Mouse (Mus musculus) macrophage (primary cell): Measurements from ENCODE around the gene Sema3c. TPM values are rescaled to one million over a fixed set of nuclear protein-coding genes. Genes with fewer than 3 reads are reported as not detected.

Source experiments
- H3K27ac ChIP-seq: fragments of 350-480 bp; formaldehyde crosslinking; 2 replicates; pipeline ENCODE4 v1.9.0; 2021
- H3K36me3 ChIP-seq: fragments of 350-480 bp; formaldehyde crosslinking; 2 replicates; pipeline ENCODE4 v1.9.0; 2021; ENCODE audit errors: inconsistent target
- H3K4me3 ChIP-seq: fragments of 350-480 bp; formaldehyde crosslinking; 2 replicates; pipeline ENCODE4 v1.9.0; 2021; ENCODE audit errors: inconsistent target
- H3K79me2 ChIP-seq: fragments of 350-480 bp; formaldehyde crosslinking; 2 replicates; pipeline ENCODE4 v1.9.0; 2021; ENCODE audit errors: inconsistent target
- WGBS: methylation state at CpG from one replicate; pipeline ENCODE4 v1.1.7; 2026; ENCODE audit warnings: inconsistent platforms; ENCODE audit not compliant: missing documents; 5-methylcytosine and 5-hydroxymethylcytosine counted together
- polyA plus RNA-seq: library from polyadenylated mRNA; stranded (reverse); fragments of 250-400 nt; gene quantifications from 3 replicates; pipeline ENCODE4 v1.2.4, GENCODE M21; 2018; ENCODE audit warnings: inconsistent platforms

Gene Sema3c
- polyA plus RNA-seq, 1 experiment from 2014 or later, result 0.07 TPM

DNA sequence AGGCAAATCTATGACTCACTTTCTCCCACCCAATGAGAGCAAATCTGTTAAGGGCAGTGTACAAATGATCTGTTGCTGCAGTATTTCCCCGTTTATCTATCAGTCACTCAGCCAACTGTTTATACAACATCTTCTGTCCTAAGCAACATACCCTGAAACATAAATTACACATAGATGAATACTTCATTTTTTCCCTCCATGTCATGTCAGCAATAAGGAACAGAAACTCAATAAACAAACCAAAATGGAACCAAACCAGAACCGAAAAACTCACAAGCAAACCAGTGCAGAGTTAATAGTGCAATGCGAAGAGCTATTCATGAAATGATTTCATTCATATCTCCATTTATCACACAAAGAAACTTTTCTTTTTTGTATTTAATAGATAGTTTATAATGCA, 17.8 kb downstream of the Sema3c start:
- no peak overlapping the region for H3K4me3 ChIP-seq
- no peak overlapping the region for H3K27ac ChIP-seq
- no peaks in the 10 kb centered on the region for H3K79me2 ChIP-seq
- WGBS, result 88% methylated on average over 3 of the region's 3 CpGs
- no peaks in the 10 kb centered on the region for H3K36me3 ChIP-seq

DNA sequence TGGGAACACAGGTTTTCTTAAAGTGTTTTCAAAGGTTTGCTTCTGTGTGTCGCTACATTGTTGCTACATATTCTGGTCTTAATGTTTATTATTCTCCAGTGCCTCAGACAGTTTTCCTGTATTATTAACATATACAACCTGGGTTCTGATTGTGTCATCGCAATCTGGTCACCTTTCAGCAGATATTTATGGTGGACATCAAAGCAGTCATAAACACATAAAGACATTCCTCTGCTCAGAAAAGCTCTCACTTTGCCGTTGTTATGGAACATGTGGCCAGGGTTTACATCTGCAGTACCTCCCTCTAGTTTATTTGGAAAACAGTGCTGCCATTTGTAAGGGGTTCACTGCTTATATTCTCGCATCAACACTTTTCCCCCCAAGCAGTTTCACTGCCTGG, 27.6 kb downstream of the Sema3c start:
- H3K79me2 ChIP-seq, result no peaks in the 10 kb centered on the region
- WGBS, result 67% methylated on average over 4 of the region's 4 CpGs
- H3K4me3 ChIP-seq, result no peak overlapping the region
- no peak overlapping the region for H3K27ac ChIP-seq
- no peaks in the 10 kb centered on the region for H3K36me3 ChIP-seq

- H3K4me3 ChIP-seq, result no peak overlapping the region
- no peaks in the 10 kb centered on the region for H3K79me2 ChIP-seq
- no peaks in the 10 kb centered on the region for H3K36me3 ChIP-seq
- H3K27ac ChIP-seq, result no peak overlapping the region
- 86% methylated on average over 2 of the region's 2 CpGs for WGBS
Measured at GRCm38 (mm10) chr5:17620619-17621018, 46.5 kb downstream of the Sema3c start.

GRCm38 (mm10) chr5:17622564-17622963, 48.5 kb downstream of the Sema3c start:
- 82% methylated on average over 2 of the region's 2 CpGs for WGBS
- no peaks in the 10 kb centered on the region for H3K79me2 ChIP-seq
- H3K36me3 ChIP-seq, result no peaks in the 10 kb centered on the region
- no peak overlapping the region for H3K4me3 ChIP-seq
- no peak overlapping the region for H3K27ac ChIP-seq

DNA sequence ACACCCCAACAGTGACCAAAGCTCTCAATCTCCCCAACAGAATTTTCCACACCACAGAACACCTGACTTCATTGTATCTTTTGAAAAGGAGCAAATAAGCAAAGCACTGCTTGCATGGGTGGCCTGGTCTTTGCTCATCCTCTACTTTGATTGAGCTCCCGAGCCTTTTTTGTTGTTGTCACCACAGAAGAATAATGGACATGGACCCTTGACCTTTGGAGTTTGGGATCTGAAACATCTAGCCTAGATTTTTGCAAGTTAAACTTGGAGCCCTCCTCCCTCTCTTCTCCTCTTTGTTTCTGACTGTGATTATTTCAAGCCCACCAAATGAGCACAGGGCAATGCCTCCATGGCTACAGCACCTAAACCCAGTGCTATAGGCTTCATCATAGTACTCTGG, 54.5 kb downstream of the Sema3c start:
- Histone ChIP-seq H3K4me3 (no peak overlapping the region), H3K27ac (no peak overlapping the region), H3K79me2 (no peaks in the 10 kb centered on the region), H3K36me3 (no peaks in the 10 kb centered on the region)
- 84% methylated on average over 1 of the region's 1 CpGs for WGBS

GRCm38 (mm10) chr5:17629599-17629998, 55.5 kb downstream of the Sema3c start:
- Histone ChIP-seq H3K27ac (no peak overlapping the region), H3K79me2 (no peaks in the 10 kb centered on the region), H3K4me3 (no peak overlapping the region), H3K36me3 (no peaks in the 10 kb centered on the region)
- WGBS, result 87% methylated on average over 3 of the region's 3 CpGs

DNA sequence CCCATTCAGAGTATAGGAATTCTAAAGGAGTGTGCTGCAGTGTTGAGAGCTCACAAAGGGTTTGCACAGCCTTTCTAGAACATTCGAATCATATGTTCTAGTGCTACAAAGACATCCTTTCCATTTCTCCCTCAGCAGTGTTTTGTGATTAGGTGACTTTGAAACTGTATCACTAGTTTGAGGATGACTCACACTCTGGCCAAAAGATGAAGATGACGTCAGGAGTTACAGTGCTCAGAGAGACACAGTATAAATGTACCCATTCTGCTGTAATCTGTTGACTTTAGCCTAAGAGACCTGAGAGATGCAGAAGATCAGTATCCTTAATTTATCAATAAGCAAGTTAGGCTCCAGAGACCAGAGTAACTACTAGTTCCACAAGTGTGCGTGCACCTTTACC, 65.4 kb downstream of the Sema3c start:
- Histone ChIP-seq H3K36me3 (no peaks in the 10 kb centered on the region), H3K27ac (no peak overlapping the region), H3K79me2 (no peaks in the 10 kb centered on the region), H3K4me3 (no peak overlapping the region)
- 90% methylated on average over 3 of the region's 3 CpGs for WGBS

- no peaks in the 10 kb centered on the region for H3K79me2 ChIP-seq
- H3K36me3 ChIP-seq, result no peaks in the 10 kb centered on the region
- WGBS, result 87% methylated on average over 7 of the region's 7 CpGs
- H3K4me3 ChIP-seq, result no peak overlapping the region
- H3K27ac ChIP-seq, result no peak overlapping the region
Measured at GRCm38 (mm10) chr5:17647643-17648226, 73.7 kb downstream of the Sema3c start.

DNA sequence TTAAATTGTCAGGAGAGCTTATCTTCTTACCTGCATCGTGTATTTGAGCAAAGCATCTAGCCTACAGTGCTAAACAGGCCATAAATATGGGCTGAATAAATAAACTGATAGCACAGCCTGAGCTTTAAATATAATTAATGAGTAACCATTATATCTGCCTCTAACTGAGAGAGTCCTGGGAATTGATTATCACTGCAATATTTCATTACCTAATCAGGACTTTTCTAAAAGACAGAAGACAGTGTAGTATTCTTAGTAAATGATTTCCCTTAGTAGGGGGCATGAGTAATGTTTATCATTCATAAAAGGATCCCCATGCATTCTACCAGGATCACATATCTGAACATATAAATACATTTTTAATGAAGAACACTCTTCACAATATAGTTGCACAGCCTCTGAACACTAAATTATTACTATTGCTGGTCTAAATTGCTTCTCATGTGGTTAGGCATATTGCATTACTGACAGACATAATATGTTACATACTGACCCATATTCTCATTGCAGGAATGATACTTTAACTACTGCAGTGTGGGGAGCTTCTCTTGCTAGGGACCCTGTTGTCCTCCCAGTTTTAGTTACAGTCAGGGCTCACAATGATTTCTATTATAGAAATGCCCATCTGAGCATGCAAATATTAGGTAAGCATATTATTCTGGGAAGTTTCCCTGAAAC, 74.9 kb downstream of the Sema3c start:
- Histone ChIP-seq H3K36me3 (no peaks in the 10 kb centered on the region), H3K27ac (no peak overlapping the region), H3K4me3 (no peak overlapping the region), H3K79me2 (no peaks in the 10 kb centered on the region)
- 7% methylated on average over 1 of the region's 1 CpGs for whole genome bisulfite sequencing

DNA sequence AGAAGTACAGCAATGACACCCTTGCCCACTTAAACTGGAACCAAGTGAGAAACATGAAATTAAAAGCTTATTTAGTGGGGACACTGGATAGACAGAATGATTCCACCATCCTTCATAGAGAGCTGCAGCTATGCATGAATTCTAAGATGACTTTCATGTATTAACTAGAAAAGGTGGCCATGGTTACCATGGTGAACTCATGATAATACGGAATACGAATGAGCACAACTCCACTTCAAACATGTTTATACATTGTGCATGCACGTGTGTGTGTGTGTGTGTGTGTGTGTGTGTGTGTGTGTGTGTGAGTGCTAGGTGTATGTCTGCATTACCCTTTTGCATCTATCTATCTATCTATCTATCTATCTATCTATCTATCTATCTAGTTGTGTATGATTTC, 87.1 kb downstream of the Sema3c start:
- no peak overlapping the region for H3K4me3 ChIP-seq
- H3K36me3 ChIP-seq, result no peaks in the 10 kb centered on the region
- 86% methylated on average over 3 of the region's 3 CpGs for WGBS
- H3K79me2 ChIP-seq, result no peaks in the 10 kb centered on the region
- no peak overlapping the region for H3K27ac ChIP-seq

DNA sequence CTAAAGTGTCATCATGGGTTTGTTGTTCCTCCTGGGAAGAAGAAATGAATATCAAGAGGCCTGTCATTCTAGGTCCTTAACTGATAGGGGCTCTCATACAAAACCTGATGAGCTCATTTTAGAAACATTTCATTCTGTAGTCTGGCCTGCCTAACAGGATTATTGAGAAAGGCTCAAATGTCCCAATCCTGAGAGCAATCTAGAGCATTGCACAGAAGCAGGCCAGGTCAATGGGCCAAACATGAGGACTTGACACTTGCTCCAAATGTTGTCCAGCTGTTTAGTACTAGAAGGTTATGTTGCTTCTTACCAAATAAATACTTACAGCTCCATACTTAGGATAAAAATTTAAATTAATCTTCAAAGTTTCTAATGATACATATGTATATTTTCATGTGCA, 97.3 kb downstream of the Sema3c start:
- no peak overlapping the region for H3K4me3 ChIP-seq
- H3K27ac ChIP-seq, result no peak overlapping the region
- H3K36me3 ChIP-seq, result no peaks in the 10 kb centered on the region
- H3K79me2 ChIP-seq, result no peaks in the 10 kb centered on the region

- Histone ChIP-seq H3K27ac (no peak overlapping the region), H3K36me3 (no peaks in the 10 kb centered on the region), H3K79me2 (no peaks in the 10 kb centered on the region), H3K4me3 (no peak overlapping the region)
- WGBS, result 88% methylated on average over 2 of the region's 2 CpGs
Measured at GRCm38 (mm10) chr5:17680862-17681261, 106.8 kb downstream of the Sema3c start.

- WGBS, result 83% methylated on average over 2 of the region's 2 CpGs
- no peak overlapping the region for H3K27ac ChIP-seq
Measured at GRCm38 (mm10) chr5:17689121-17689520, 115.0 kb downstream of the Sema3c start.

GRCm38 (mm10) chr5:17689604-17690003, 115.5 kb downstream of the Sema3c start:
- H3K4me3 ChIP-seq, result no peak overlapping the region
- 86% methylated on average over 5 of the region's 5 CpGs for WGBS
- H3K79me2 ChIP-seq, result no peaks in the 10 kb centered on the region
- no peak overlapping the region for H3K27ac ChIP-seq
- H3K36me3 ChIP-seq, result no peaks in the 10 kb centered on the region

More at GRCm38 (mm10) chr5:17689121-17689520, 115.0 kb downstream of the Sema3c start:
- no peak overlapping the region for H3K4me3 ChIP-seq
- H3K79me2 ChIP-seq, result no peaks in the 10 kb centered on the region
- H3K36me3 ChIP-seq, result no peaks in the 10 kb centered on the region

GRCm38 (mm10) chr5:17695366-17695765, 121.3 kb downstream of the Sema3c start:
- WGBS, result 68% methylated on average over 2 of the region's 2 CpGs
- Histone ChIP-seq H3K36me3 (no peaks in the 10 kb centered on the region), H3K27ac (no peak overlapping the region), H3K4me3 (no peak overlapping the region), H3K79me2 (no peaks in the 10 kb centered on the region)

DNA sequence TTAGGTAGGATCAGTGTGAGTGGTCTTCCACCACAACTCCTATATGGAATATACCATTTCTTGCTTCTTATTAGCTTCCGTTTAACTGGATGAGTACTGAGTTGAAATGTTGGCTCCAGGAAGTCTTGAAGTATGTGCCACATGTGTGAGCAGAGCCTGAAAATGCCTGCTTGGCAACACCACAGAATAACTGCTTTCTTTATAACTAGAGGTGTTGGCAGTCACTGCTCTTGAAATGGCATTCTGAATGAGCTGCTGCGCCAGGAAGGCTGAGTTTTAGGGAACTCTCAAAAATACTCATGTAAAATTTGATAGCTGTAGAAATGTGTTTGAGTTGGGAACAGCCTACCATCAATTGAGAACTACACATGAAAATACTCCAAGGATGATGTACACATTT, 124.8 kb downstream of the Sema3c start:
- WGBS, result 100% methylated on average over 2 of the region's 2 CpGs
- Histone ChIP-seq H3K36me3 (no peaks in the 10 kb centered on the region), H3K4me3 (no peak overlapping the region), H3K79me2 (no peaks in the 10 kb centered on the region), H3K27ac (no peak overlapping the region)
